Mouse (Mus musculus) common myeloid progenitor, adult 5-6 weeks (primary cell): Measurements from ENCODE around the gene Arhgap30. TPM values are rescaled to one million over a fixed set of nuclear protein-coding genes. Genes with fewer than 3 reads are reported as not detected.
A peak's percentile ranks its signal among the peaks of the same experiment; 100 is the strongest.

Source experiments
- ATAC-seq: replicated peaks from 2 replicates; pipeline ENCODE4 v1.8.0; 2016; ENCODE audit warnings: low read depth, mild to moderate bottlenecking, moderate TSS enrichment, inconsistent platforms; ENCODE audit not compliant: poor library complexity, severe bottlenecking
- total RNA-seq: library from RNA; stranded (forward); fragments of 200-1000, 187-1606 nt; gene quantifications from 2 replicates; pipeline ENCODE4 v1.2.3, GENCODE M21; 2017

Arhgap30 gene
- 63.0 and 77.8 TPM in 2 replicates for total RNA-seq

DNA sequence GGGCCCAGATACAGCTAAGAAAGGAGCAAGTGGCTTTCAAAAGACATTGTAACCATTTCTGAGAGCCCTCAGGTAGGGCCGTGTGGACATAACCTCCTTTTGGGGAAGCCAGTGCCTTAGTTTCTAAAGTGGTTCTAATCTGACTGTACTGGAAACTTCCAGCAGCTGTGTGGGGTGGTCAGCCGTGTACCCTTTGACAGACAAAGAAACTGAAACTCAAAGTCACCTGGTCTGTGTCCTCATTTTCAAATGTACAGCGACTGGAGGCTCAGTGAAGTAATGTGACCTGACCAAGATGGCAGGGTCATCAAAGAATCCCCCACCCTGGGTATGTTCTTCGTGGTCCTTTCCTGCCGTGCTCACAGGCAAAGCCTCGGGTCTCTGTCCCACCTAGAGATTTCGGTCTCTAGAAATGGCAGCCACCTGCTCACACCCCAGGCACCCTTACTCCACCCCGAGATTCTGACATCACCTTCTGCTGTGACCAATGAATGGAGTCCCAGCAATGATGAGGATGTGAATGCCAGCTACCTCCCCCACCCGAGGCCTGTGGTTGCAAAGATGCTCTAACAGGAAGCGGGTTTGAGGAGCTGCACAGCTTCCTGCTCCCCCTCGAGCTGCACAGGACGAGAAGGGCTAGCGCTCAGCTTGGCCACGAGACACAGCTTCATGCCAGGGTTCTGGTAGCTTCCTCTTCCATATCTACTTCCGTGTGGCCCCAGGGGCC is at the start of gene Arhgap30:
TSS of gene Arhgap30 (plus strand) at position 579 of the 727 bp plus-strand sequence.
- peak; percentile 83 for ATAC-seq

DNA sequence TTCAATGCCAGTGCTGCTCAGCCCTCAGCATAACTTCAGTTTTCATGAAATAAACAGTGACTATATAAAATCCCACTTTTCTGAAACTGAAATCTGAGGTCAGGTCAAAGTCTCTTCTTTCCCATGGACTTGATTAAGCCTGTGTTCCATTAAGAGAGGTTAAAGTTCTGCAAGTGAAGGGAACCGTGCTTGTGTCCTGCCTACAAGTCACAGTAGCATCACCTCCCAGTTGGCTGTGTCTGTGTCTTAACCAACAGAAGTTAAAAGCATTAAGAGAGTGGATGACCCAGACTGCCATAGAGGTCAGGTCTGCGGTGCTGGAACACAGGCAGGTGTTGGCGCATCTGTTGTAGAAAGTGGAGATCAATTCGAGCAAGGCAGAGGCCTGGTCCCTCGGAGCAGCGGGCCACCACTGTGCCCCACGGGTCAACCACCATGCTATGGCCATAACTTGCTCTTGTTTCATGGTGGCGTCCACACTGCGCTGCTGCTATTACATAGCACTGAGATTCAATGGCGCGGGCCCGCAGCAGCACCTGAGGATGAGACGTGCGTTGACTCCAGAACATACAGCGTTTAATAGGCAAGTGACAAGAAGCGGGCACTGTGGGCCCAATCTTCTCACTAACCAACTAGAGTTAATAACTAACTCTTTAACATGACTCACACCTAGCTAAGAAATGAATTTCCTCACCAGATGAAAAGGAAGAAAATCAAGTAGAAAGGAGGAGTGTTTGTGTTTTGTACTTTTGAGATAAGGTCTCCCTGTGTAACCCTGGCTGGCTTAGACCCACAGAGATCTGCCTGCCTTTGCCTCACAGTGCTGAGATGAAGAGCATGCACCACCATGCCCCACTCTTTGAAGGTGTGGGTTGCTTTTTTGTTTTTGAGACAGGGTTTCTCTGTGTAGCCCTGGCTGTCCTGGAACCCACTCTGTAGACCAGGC is 46.2 kb upstream of the Arhgap30 start:
- no peak for ATAC-seq

DNA sequence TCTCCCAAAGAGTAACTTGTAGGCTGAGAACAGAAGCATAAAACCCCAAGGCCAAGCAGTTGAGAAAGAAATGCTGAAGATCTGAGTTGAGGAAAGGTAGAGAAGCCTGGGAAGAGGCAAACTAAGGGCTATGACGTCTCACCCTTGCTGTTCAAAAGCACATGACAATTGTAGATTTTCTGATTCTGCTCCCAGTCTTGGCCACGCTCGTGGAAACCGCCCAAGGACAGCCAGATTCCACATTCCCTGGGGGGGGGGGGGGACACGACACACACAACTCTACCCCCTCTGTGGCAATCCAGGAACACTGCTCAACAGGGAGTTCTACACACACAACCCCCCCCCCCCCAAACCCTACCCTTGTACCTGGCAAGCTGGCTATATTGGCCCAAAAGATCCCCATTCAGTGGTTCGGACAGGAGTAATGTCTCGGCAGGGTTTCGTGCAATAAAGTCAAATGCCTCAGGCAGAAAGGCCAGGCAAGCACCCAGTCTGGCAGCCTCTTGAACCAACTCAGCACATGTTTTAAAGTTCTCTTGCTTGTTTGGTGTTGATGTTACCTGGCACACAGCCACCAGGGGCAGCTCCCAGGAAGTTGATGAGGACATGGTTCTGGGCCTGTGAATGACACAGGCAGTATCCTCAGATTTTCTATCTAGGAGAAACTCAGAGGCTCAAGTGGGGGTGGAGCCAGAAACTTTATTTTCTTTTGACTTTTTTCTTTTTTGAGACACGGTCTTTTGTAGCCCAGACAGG is 44.7 kb upstream of the Arhgap30 start:
- no peak for ATAC-seq

DNA sequence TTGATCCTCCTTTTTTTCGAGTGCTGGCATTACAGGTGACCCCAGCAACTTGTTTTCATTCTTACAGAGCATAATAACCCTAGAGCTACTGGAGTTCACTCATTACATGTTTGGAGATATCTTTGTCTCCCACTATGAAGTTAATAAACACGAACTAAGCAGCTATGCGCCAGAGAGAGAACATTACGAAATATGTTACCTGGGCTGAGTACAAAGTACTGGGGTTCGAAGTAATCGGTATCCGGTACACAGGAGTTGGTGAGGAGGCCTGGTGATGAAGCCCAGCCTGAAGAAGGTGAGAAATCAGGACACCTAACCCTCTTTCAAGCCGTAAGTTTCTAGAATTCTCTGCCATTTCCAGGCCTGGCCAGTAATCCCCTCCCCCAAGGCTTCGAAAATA is 44.0 kb upstream of the Arhgap30 start:
- ATAC-seq, result no peak

DNA sequence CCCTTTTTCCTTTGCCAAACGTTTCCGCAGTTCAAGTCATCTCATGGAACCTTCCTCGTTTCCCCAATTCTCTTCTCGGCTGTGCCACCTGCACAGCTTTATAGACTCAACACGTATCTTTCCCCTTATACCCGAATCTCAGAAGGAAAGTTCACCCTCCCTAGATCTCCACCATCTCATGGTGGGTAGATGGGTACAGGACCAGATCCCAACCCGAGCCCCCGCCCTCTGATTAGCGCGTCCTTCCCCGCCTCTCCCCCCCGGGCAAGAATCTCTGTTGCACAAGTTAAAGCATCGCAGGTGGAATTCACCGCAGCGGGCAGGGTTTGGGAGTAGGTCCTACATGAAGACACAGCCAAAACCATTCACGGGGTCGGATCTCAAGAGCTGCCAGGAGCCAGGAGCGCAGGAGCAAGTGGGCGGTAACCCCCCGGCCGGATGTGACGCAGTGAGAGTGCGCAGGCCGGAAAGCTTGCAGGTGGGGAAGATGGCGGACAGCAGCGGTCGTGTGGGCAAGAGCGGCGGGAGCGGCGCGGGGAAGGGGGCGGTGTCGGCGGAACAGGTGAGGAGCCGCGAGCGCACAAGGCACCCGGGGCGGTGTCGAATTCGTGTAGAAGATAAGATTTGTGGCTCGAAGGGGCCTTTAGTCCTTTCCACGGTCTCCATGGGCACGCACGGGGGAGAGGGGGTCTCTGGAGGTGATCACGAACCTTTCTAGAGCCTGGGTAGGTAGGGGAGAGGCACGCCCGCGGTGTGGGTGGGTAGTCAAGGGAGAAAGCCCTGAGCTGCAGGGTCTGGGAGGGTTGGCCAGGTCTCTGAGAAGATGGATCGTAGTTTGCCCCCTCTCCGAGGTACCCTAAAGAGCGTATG is 43.3 kb upstream of the Arhgap30 start, which contains the start of the genes Nit1 and Pfdn2:
TSS of gene Nit1 (minus strand) at position 422 of the 870 bp plus-strand sequence.
TSS of gene Pfdn2 (plus strand) at position 446 of the 870 bp plus-strand sequence.
- ATAC-seq, result peak; percentile 98

DNA sequence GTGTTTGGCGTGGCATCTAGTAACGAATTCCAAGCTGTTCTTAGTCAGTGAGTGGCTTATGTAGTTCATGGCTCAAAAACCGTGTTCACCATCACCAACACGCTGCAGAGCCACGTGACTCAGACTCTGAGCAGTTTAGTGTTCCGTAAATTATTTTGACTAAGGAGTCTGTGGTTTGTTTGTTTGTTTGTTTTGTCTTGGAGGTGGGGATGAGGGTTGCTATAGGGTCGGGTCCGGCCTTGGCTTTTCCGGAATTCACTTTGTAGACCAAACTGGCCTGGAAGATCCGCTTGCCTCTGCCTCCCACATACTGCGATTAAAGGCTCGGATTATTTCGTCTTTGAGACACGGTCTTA is 42.7 kb upstream of the Arhgap30 start:
- peak; percentile 7 for ATAC-seq

DNA sequence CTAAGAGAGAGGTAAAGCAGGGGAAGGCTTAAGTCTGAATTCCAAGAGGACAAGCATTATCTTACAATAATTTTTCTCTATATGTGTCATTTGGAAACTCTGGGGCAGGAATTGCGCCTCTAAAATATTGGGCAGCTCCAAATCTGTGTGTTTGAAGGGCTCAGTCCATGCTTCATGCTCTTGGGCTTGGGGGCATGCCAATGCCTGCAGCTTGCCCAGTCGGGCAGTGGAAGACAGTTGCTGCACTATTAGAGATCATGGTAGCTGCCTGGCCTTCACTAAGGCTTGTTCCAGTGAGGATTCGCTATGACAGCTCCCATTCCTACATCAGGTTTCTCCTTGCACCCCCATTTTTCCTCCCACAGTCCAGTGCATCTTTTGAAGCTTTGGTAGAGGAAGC is 40.1 kb upstream of the Arhgap30 start:
- ATAC-seq, result no peak

DNA sequence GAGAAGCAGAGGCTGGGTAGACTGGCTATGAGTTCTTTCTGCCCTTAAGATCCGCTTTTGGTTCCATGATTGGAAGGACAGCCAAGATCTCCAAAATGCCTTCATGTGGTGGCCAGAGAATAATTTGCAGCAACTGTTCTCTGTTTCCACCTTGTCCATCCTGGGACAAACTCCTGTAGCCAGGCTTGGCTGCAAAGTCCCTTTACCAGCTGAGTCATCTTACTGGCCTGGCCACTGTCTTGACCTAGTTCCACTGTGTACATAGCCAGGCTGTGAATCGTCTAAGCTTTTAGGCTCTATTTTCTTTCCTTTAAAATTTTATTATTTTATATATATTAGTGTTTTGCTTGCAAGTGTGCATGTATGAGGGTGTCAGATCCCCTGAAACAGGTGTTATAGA is 39.5 kb upstream of the Arhgap30 start:
- no peak for ATAC-seq

DNA sequence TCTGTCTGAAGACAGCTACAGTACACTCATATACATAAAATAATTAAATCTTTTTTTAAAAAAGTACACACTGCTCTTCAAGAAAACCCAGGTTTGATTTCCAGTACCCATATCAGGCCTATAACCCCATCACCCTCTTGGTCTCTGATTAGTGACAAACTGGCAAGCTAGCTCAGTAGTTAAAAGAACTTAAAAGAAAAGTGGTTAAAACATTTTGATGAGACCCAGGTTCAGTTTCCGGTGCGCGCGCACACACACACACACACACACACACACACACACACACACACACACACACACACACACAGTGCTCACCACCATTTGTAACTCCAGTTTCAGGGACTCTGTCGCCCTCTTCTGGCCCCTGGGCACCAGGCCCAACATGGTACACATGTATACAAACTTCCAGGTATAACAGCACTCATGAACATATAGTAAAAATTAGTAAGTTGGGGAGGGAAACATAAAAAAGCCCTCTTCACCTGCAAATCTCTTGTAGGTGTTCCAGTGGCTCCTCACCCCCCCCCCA is 32.9 kb upstream of the Arhgap30 start:
- ATAC-seq, result no peak

DNA sequence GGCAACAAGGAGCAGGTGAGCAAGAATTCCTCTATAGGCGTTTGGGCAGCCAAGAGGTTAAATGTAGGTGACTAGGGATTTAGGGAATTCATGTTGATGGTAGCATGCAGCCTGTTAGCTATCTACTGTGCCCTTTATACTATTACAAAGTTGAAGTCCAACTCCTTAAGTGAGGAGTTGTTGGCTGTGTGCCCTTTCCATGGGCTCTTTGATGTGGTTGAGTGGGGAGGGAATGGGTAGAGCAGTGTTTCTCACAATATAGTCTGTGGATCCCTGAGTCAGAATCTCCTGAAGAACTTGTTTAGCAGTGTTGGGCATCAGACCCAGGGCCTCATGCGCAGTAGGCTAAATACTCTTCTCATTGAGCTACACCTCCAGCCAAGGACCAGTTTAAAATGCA is 31.9 kb upstream of the Arhgap30 start:
- ATAC-seq, result no peak

DNA sequence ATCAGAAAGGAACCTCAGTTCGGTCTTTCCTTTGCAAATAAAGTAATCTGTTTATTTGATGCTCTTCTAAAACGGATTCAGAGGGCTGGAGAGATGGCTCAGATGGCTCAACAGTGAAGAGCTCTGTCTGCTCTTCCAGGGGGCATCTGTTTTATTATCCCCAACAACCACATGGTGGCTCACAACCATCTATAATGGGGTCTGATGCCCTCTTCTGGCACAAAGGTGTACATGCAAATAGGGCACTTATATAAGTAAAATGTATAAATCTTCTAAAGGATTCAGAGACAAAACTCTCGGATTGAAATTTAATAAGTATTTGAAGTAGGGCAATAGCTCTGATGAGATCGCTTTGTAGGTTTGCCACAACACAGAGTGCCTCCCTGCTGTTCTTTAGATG is 30.3 kb upstream of the Arhgap30 start:
- ATAC-seq, result 0 out of 2 replicates have a peak, but pooled peaks have one; percentile 20

DNA sequence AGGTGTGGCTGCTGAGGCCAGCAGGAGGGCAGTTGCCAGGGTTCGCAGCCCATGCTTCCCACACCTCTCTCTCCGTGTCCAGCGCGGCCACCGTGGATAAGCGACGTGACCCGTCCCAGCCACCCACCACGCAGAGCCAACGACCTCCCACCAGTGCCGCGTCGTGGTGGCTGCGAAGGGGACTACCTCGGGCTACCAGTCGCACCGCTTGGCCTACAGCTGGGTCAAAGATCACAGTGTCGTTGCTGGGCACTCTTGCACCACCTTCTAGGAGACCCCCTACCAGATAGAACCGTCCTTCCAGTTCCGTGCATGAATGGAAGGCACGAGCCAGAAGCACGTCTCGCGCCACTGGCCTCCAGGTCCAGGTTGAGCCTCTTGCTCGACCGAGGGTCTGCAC is 28.5 kb upstream of the Arhgap30 start:
- ATAC-seq, result peak; percentile 7; the same call in 1 of the 2 replicates

DNA sequence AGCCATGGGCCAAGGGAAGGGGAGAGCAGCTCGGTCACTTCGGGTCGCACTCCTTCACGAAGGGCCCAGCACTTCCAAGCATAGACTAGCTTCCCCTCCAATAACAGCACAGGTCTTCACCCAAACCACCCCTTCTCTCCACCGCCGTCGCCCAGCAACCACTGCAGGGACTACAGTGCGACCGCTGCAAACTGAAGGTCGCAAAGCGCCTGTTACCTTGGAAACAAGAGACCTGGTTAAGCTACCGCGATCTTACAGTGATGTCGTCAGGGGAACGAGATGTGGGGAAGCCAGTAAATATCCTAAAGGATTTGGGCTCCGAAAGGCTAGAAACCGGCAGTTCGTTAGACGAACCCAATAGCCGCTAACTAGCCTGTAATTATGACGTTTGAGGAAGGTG is 28.1 kb upstream of the Arhgap30 start, which contains the start of gene Klhdc9:
TSS of gene Klhdc9 (minus strand) at position 143 of the 400 bp plus-strand sequence.
- peak; percentile 95 for ATAC-seq

DNA sequence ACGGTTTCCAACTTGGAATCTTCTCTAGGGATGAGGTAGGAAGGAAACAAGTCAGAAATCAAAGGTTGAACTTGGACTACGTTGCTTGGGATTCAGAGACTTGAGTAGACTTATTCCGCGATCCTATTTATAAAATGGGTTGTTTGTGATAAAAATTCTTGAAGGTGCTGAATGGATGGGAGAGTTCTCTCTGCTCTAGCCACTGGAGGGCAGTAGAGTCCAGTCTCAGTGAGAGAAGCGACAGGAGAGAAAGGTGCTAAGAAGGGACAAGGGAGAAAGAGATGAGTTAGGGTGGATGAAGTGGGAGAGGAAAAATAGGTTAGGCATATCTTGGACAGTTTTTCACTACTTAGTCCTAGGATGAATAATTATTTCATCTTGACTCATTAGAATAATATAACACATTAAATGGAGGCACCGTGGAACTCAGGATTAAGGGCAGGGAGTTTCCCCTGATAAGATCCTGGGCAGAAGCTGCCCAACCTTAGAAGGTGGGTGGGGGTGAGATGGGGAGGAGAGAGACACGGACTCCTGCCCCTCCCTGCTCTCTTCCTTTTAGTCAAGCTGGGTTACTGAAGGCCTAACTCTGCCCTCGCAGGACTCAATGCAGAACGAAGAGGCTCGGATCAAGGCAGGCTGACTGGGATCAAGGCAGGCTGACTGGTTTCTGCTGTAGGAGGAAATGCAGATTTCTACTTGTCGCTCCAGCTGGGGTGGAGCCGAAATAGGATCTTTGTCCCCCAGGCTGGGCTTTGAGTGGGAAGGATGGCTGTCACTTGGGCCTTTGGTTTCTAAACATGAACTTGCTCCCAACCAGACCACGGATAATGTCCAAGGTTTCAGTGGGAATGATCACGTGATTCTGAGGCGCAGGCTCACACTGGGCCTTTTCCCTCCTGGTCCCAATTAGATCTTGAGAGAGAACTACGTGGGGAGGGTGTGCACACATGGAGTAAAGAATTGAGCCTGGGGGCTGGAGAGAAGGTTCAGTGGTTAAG is 27.3 kb upstream of the Arhgap30 start:
- ATAC-seq, result peak; percentile 67

DNA sequence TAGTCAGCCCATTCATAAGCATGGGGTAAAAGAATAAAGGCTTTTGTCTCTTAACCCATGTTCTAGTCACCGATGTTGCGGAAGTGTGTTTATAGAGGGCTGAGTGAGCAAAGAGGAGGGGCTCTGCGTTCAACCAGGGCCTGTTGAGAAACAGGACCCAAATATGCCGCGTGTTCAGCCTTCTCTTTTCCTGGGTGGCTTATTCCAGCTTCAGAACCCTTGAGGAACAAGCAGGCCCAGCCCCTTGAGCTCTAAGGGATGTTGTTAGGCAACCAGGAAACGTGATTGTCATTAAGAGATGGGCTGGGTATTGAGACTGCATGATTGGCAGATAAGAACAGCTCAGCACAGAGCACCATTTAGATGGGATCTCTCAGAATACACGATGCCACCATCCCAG is 22.8 kb upstream of the Arhgap30 start:
- no peak for ATAC-seq

DNA sequence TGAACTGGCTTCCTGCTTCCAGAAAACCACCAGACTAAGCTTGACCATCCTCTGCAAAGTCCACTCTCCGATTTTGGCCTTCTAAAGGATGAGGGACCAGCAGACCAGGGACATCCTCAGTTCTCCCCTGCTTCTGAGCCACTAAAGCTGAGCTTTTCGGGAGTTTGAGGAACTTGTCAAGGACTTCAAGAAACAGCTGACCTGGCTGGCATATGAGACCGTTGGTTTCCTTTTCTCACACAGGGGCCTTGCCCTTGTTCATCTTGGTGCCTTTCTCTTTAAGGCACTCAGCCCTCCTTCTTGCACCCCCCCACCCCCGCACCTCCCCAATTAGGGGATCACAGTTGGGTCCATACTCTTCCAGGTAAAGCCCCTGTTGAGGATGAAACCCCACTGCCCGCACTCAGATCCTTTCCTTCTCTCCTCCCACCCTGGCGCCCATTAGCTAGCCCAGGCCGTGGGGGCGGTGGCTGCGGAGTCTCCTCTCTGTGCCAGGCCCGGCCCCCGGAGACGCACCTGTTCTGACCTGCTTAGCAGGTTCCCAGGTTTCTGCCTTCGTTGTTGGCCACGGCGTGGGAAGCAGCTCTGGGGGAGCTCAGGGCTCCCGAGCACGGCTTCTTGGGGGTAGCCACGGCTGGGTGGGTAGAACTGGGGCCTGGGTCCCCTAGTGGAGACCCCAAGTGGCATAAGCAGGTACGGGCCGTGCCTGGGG is 18.8 kb upstream of the Arhgap30 start, which contains the start of gene Nectin4:
TSS of gene Nectin4 (plus strand) at position 255 of the 712 bp plus-strand sequence.
- peak; percentile 66 for ATAC-seq

DNA sequence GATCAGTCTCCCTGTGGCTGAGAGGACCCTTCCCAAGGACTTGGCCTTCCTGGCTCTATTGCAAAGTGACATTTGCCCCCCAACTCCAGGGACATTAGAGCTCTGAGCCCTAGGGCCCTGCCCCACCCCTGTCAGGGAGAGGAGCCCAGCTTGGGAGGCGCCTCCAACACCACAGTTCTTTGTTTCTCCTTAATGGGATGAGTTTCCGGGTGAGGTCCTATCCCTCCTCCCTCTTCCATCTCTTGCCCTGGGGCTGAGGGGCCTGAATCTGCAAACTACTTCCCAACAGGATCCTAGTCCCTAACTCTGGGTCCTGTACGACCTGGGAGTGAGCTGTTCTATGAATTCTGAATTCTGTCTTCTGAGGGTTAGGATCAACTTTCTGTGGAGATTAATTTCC is 15.9 kb upstream of the Arhgap30 start:
- ATAC-seq, result no peak
